Mouse (Mus musculus) lung, postnatal 0 days (tissue): Measurements from ENCODE around the gene Pde1a. TPM values are rescaled to one million over a fixed set of nuclear protein-coding genes. Genes with fewer than 3 reads are reported as not detected.

Experiments used
- ATAC-seq: fragments of 200-750 bp; cut with Nextera tagmentation; 2 replicates; pipeline ENCODE4 v1.8.0; 2017; ENCODE audit warnings: moderate library complexity
- DNase-seq: peaks from one replicate; pipeline ENCODE4 v3.0.0-alpha.2; 2016; ENCODE audit warnings: low spot score
- H3K27ac ChIP-seq: fragments of 300-500 bp; sonication (generic); 2 replicates; pipeline ENCODE4 v1.5.1; 2014; ENCODE audit warnings: antibody characterized with exemption, mild to moderate bottlenecking, low read length, mixed read lengths
- H3K27me3 ChIP-seq: fragments of 300-500 bp; sonication (generic); replicated peaks from 2 replicates; pipeline ENCODE4 v1.6.1; 2014; ENCODE audit warnings: low read length, mixed read lengths; ENCODE audit not compliant: insufficient read depth
- H3K36me3 ChIP-seq: fragments of 300-500 bp; sonication (generic); 2 replicates; pipeline ENCODE4 v1.6.1; 2014; ENCODE audit warnings: low read length, mixed read lengths; ENCODE audit not compliant: insufficient read depth
- H3K4me1 ChIP-seq: fragments of 300-500 bp; sonication (generic); 2 replicates; pipeline ENCODE4 v1.6.1; 2014; ENCODE audit warnings: antibody characterized with exemption, low read depth, low read length, mixed read lengths; ENCODE audit not compliant: insufficient read depth
- H3K4me2 ChIP-seq: fragments of 300-500 bp; sonication (generic); replicated peaks from 2 replicates; pipeline ENCODE4 v1.6.1; 2014; ENCODE audit warnings: low read depth, mild to moderate bottlenecking, low read length, moderate library complexity, mixed read lengths
- H3K4me3 ChIP-seq: fragments of 300-500 bp; sonication (generic); 2 replicates; pipeline ENCODE4 v1.5.1; 2014; ENCODE audit warnings: low read depth, low read length
- H3K9ac ChIP-seq: fragments of 300-500 bp; sonication (generic); replicated peaks from 2 replicates; pipeline ENCODE4 v1.6.1; 2014; ENCODE audit warnings: low read depth, mild to moderate bottlenecking
- H3K9me3 ChIP-seq: fragments of 300-500 bp; sonication (generic); 2 replicates; pipeline ENCODE4 v1.6.1; 2016; ENCODE audit warnings: low read length, mixed read lengths
- CTCF ChIP-seq: IDR thresholded peaks from 2 replicates; pipeline ENCODE4 v1.5.1; 2016; ENCODE audit warnings: antibody characterized with exemption, mild to moderate bottlenecking
- EP300 ChIP-seq: IDR thresholded peaks from 2 replicates; pipeline ENCODE4 v1.6.1; 2016; ENCODE audit warnings: antibody characterized with exemption, mild to moderate bottlenecking, control low read depth
- WGBS: fragments of 180-500 bp; shearing (Covaris S2); extraction: QIAGEN DNeasy Blood & Tissue Kit; methylation state at CpG from one replicate; pipeline ENCODE4 v1.1.7; 2014; 5-methylcytosine and 5-hydroxymethylcytosine counted together
- polyA plus RNA-seq: library from polyadenylated mRNA; unstranded; fragments of >200 nt; fragmentation: Nextera tagmentation; extraction: Ambion mirVana; gene quantifications from 2 replicates; pipeline ENCODE4 v1.2.1, GENCODE M21; 2015

Pde1a gene
- polyA plus RNA-seq, 1 experiment from 2014 or later: 13.5 TPM

GRCm38 (mm10) chr2:79975947-79976346 lies 153.3 kb downstream of the Pde1a start:
- Histone ChIP-seq H3K9me3 (no peaks in the 10 kb centered on the region), H3K27ac (no peak overlapping the region), H3K36me3 (no peaks in the 10 kb centered on the region), H3K4me2 (no peak overlapping the region), H3K4me1 (no peaks in the 10 kb centered on the region), H3K4me3 (no peak overlapping the region), H3K27me3 (no peaks in the 10 kb centered on the region), H3K9ac (no peak overlapping the region)
- DNase-seq: no peak
- no peak for TF ChIP-seq CTCF
- no peak for TF ChIP-seq EP300
- ATAC-seq: no peak

GRCm38 (mm10) chr2:79972271-79972670 lies 157.0 kb downstream of the Pde1a start:
- Histone ChIP-seq H3K4me2 (no peak overlapping the region), H3K4me3 (no peak overlapping the region), H3K27me3 (no peaks in the 10 kb centered on the region), H3K27ac (no peak overlapping the region), H3K4me1 (no peaks in the 10 kb centered on the region), H3K9ac (no peak overlapping the region), H3K9me3 (no peaks in the 10 kb centered on the region), H3K36me3 (no peaks in the 10 kb centered on the region)
- ATAC-seq: no peak
- DNase-seq: no peak
- TF ChIP-seq EP300 (no peak), CTCF (no peak)

- no peak overlapping the region for H3K4me3 ChIP-seq
- H3K27ac ChIP-seq: no peak overlapping the region
- no peaks in the 10 kb centered on the region for H3K36me3 ChIP-seq
- no peaks in the 10 kb centered on the region for H3K9me3 ChIP-seq
- WGBS: 30% methylated on average over 5 of the region's 5 CpGs
- no peak for ATAC-seq
- no peak overlapping the region for H3K9ac ChIP-seq
- H3K4me2 ChIP-seq: no peak overlapping the region
- H3K4me1 ChIP-seq: no peaks in the 10 kb centered on the region
- DNase-seq: no peak
- TF ChIP-seq EP300: no peak
- no peak for TF ChIP-seq CTCF
- H3K27me3 ChIP-seq: no peaks in the 10 kb centered on the region
Observed at GRCm38 (mm10) chr2:79969594-79969993, 159.7 kb downstream of the Pde1a start.

- H3K27ac ChIP-seq: no peak overlapping the region
- H3K4me2 ChIP-seq: no peak overlapping the region
- no peaks in the 10 kb centered on the region for H3K4me1 ChIP-seq
- WGBS: 70% methylated on average over 9 of the region's 9 CpGs
- no peak overlapping the region for H3K4me3 ChIP-seq
- ATAC-seq: no peak
- H3K27me3 ChIP-seq: no peaks in the 10 kb centered on the region
- H3K9ac ChIP-seq: no peak overlapping the region
- no peak for TF ChIP-seq CTCF
- TF ChIP-seq EP300: no peak
- H3K9me3 ChIP-seq: no peaks in the 10 kb centered on the region
- no peaks in the 10 kb centered on the region for H3K36me3 ChIP-seq
- no peak for DNase-seq
Observed at GRCm38 (mm10) chr2:79966681-79967506, 162.4 kb downstream of the Pde1a start.

GRCm38 (mm10) chr2:79966086-79966485 lies 163.2 kb downstream of the Pde1a start:
- H3K4me1 ChIP-seq: no peaks in the 10 kb centered on the region
- no peaks in the 10 kb centered on the region for H3K36me3 ChIP-seq
- ATAC-seq: no peak
- 74% methylated on average over 1 of the region's 1 CpGs for WGBS
- H3K27ac ChIP-seq: no peak overlapping the region
- DNase-seq: no peak
- no peak overlapping the region for H3K4me3 ChIP-seq
- H3K27me3 ChIP-seq: no peaks in the 10 kb centered on the region
- TF ChIP-seq CTCF (no peak), EP300 (no peak)
- no peaks in the 10 kb centered on the region for H3K9me3 ChIP-seq
- no peak overlapping the region for H3K9ac ChIP-seq
- no peak overlapping the region for H3K4me2 ChIP-seq

- ATAC-seq: no peak
Observed at GRCm38 (mm10) chr2:79964964-79965363, 164.3 kb downstream of the Pde1a start.

More at GRCm38 (mm10) chr2:79964964-79965363, 164.3 kb downstream of the Pde1a start:
- Histone ChIP-seq H3K27ac (no peak overlapping the region), H3K36me3 (no peaks in the 10 kb centered on the region), H3K4me2 (no peak overlapping the region), H3K27me3 (no peaks in the 10 kb centered on the region), H3K4me3 (no peak overlapping the region), H3K9ac (no peak overlapping the region), H3K9me3 (no peaks in the 10 kb centered on the region), H3K4me1 (no peaks in the 10 kb centered on the region)
- WGBS: 37% methylated on average over 4 of the region's 4 CpGs
- DNase-seq: no peak
- TF ChIP-seq CTCF (no peak), EP300 (no peak)
